Mouse (Mus musculus): ENCODE data around the gene Cav2. TPM values are rescaled to one million over a fixed set of nuclear protein-coding genes. Genes with fewer than 3 reads are reported as not detected.
A peak's percentile ranks its signal among the peaks of the same experiment; 100 is the strongest.

Cav2 gene
- polyA plus RNA-seq (2015; fragmentation: Nextera tagmentation; extraction: Ambion mirVana), result 21.5 and 23.2 TPM in 2 replicates

GRCm38 (mm10) chr6:17280939-17281756, at the start of gene Cav2:
Gene Cav2 (plus strand): TSS chr6:17281185.
- Histone ChIP-seq H3K9me3 (no peaks in the 10 kb centered on the region), H3K4me2 (replicated peaks) (peak within 1 kb of the TSS; percentile 92), H3K27ac (peak within 1 kb of the TSS; percentile 65), H3K27me3 (replicated peaks) (no peaks in the 10 kb centered on the region), H3K4me3 (replicated peaks) (peak within 1 kb of the TSS; percentile 53), H3K4me1 (replicated peaks) (0 out of 2 replicates have a peak, but pooled peaks cover 5% of the 10 kb centered on the region), H3K9ac (peak within 1 kb of the TSS; percentile 56), H3K36me3 (no peaks in the 10 kb centered on the region)
- WGBS, result 1% methylated on average over 40 of the region's 40 CpGs
- peak; percentile 98 for ATAC-seq

- no peak overlapping the region for H3K4me2 ChIP-seq (replicated peaks)
- ATAC-seq, result no peak
- H3K9me3 ChIP-seq, result no peaks in the 10 kb centered on the region
- H3K9ac ChIP-seq, result no peak overlapping the region
- H3K36me3 ChIP-seq, result no peaks in the 10 kb centered on the region
- H3K4me1 ChIP-seq (replicated peaks), result no peaks in the 10 kb centered on the region
- 86% methylated on average over 1 of the region's 1 CpGs for WGBS
- no peak overlapping the region for H3K4me3 ChIP-seq (replicated peaks)
- no peak overlapping the region for H3K27ac ChIP-seq
- no peaks in the 10 kb centered on the region for H3K27me3 ChIP-seq (replicated peaks)
These were observed 41.3 kb upstream of the Cav2 start for GRCm38 (mm10) chr6:17239693-17240092.

- Histone ChIP-seq H3K27me3 (replicated peaks) (no peaks in the 10 kb centered on the region), H3K9me3 (no peaks in the 10 kb centered on the region), H3K4me1 (replicated peaks) (no peaks in the 10 kb centered on the region), H3K4me2 (replicated peaks) (no peak overlapping the region), H3K36me3 (no peaks in the 10 kb centered on the region), H3K9ac (no peak overlapping the region), H3K27ac (no peak overlapping the region), H3K4me3 (replicated peaks) (no peak overlapping the region)
- no peak for ATAC-seq
- 94% methylated on average over 1 of the region's 1 CpGs for WGBS
These were observed 40.0 kb upstream of the Cav2 start for GRCm38 (mm10) chr6:17241013-17241412.

- Histone ChIP-seq H3K9me3 (no peaks in the 10 kb centered on the region), H3K4me2 (replicated peaks) (no peak overlapping the region), H3K4me3 (replicated peaks) (no peak overlapping the region), H3K4me1 (replicated peaks) (no peaks in the 10 kb centered on the region), H3K36me3 (no peaks in the 10 kb centered on the region), H3K9ac (no peak overlapping the region), H3K27ac (no peak overlapping the region), H3K27me3 (replicated peaks) (no peaks in the 10 kb centered on the region)
- no peak for ATAC-seq
- WGBS, result 92% methylated on average over 2 of the region's 2 CpGs
These were observed 34.0 kb upstream of the Cav2 start for GRCm38 (mm10) chr6:17246959-17247358.

- H3K9me3 ChIP-seq, result no peaks in the 10 kb centered on the region
- WGBS, result 92% methylated on average over 3 of the region's 3 CpGs
- H3K9ac ChIP-seq, result no peak overlapping the region
- no peak overlapping the region for H3K4me3 ChIP-seq (replicated peaks)
- H3K27ac ChIP-seq, result no peak overlapping the region
- no peaks in the 10 kb centered on the region for H3K36me3 ChIP-seq
- H3K4me2 ChIP-seq (replicated peaks), result no peak overlapping the region
- no peak for ATAC-seq
- no peaks in the 10 kb centered on the region for H3K27me3 ChIP-seq (replicated peaks)
- no peaks in the 10 kb centered on the region for H3K4me1 ChIP-seq (replicated peaks)
These were observed 33.3 kb upstream of the Cav2 start for GRCm38 (mm10) chr6:17247673-17248072.

GRCm38 (mm10) chr6:17248241-17248640, 32.7 kb upstream of the Cav2 start:
- Histone ChIP-seq H3K9me3 (no peaks in the 10 kb centered on the region), H3K9ac (no peak overlapping the region), H3K27ac (no peak overlapping the region), H3K27me3 (replicated peaks) (no peaks in the 10 kb centered on the region), H3K4me3 (replicated peaks) (no peak overlapping the region), H3K36me3 (no peaks in the 10 kb centered on the region), H3K4me1 (replicated peaks) (no peaks in the 10 kb centered on the region), H3K4me2 (replicated peaks) (no peak overlapping the region)
- 57% methylated on average over 1 of the region's 1 CpGs for WGBS
- ATAC-seq, result no peak

GRCm38 (mm10) chr6:17251958-17252357, 29.0 kb upstream of the Cav2 start:
- no peak for ATAC-seq
- no peaks in the 10 kb centered on the region for H3K36me3 ChIP-seq
- WGBS, result 56% methylated on average over 1 of the region's 1 CpGs

GRCm38 (mm10) chr6:17258142-17258541, 22.8 kb upstream of the Cav2 start:
- no peak overlapping the region for H3K4me2 ChIP-seq (replicated peaks)
- 71% methylated on average over 1 of the region's 1 CpGs for WGBS
- H3K4me3 ChIP-seq (replicated peaks), result no peak overlapping the region
- no peaks in the 10 kb centered on the region for H3K9me3 ChIP-seq
- no peaks in the 10 kb centered on the region for H3K4me1 ChIP-seq (replicated peaks)
- no peaks in the 10 kb centered on the region for H3K27me3 ChIP-seq (replicated peaks)
- no peak overlapping the region for H3K27ac ChIP-seq
- H3K36me3 ChIP-seq, result no peaks in the 10 kb centered on the region
- no peak for ATAC-seq
- H3K9ac ChIP-seq, result no peak overlapping the region

More at GRCm38 (mm10) chr6:17251958-17252357, 29.0 kb upstream of the Cav2 start:
- no peaks in the 10 kb centered on the region for H3K9me3 ChIP-seq
- H3K4me1 ChIP-seq (replicated peaks), result no peaks in the 10 kb centered on the region
- H3K9ac ChIP-seq, result no peak overlapping the region
- H3K4me3 ChIP-seq (replicated peaks), result no peak overlapping the region
- H3K27me3 ChIP-seq (replicated peaks), result no peaks in the 10 kb centered on the region
- no peak overlapping the region for H3K4me2 ChIP-seq (replicated peaks)
- H3K27ac ChIP-seq, result no peak overlapping the region

GRCm38 (mm10) chr6:17258911-17259310, 22.1 kb upstream of the Cav2 start:
- H3K4me2 ChIP-seq (replicated peaks), result no peak overlapping the region
- no peaks in the 10 kb centered on the region for H3K27me3 ChIP-seq (replicated peaks)
- H3K9me3 ChIP-seq, result no peaks in the 10 kb centered on the region
- H3K4me1 ChIP-seq (replicated peaks), result no peaks in the 10 kb centered on the region
- no peak for ATAC-seq
- no peak overlapping the region for H3K27ac ChIP-seq
- H3K4me3 ChIP-seq (replicated peaks), result no peak overlapping the region
- no peaks in the 10 kb centered on the region for H3K36me3 ChIP-seq
- H3K9ac ChIP-seq, result no peak overlapping the region
- 90% methylated on average over 1 of the region's 1 CpGs for WGBS

- Histone ChIP-seq H3K9me3 (no peaks in the 10 kb centered on the region), H3K9ac (no peak overlapping the region), H3K4me1 (replicated peaks) (peaks cover 3% of the 10 kb centered on the region; the same call in 1 of the 2 replicates), H3K27ac (no peak overlapping the region), H3K4me3 (replicated peaks) (no peak overlapping the region), H3K36me3 (no peaks in the 10 kb centered on the region), H3K4me2 (replicated peaks) (no peak overlapping the region), H3K27me3 (replicated peaks) (no peaks in the 10 kb centered on the region)
- no peak for ATAC-seq
- 47% methylated on average over 2 of the region's 2 CpGs for WGBS
These were observed 18.2 kb upstream of the Cav2 start for GRCm38 (mm10) chr6:17262786-17263185.

- H3K27me3 ChIP-seq (replicated peaks), result no peaks in the 10 kb centered on the region
These were observed 15.9 kb upstream of the Cav2 start for GRCm38 (mm10) chr6:17265043-17265442.

GRCm38 (mm10) chr6:17266466-17266865, 14.5 kb upstream of the Cav2 start:
- Histone ChIP-seq H3K9me3 (no peaks in the 10 kb centered on the region), H3K27me3 (replicated peaks) (no peaks in the 10 kb centered on the region), H3K4me3 (replicated peaks) (no peak overlapping the region), H3K36me3 (no peaks in the 10 kb centered on the region), H3K4me2 (replicated peaks) (no peak overlapping the region), H3K4me1 (replicated peaks) (peaks cover 3% of the 10 kb centered on the region; the same call in 1 of the 2 replicates), H3K27ac (peak overlapping the region; percentile 48; the same call in 1 of the 2 replicates), H3K9ac (no peak overlapping the region)
- WGBS, result 52% methylated on average over 3 of the region's 3 CpGs
- ATAC-seq, result no peak

More at GRCm38 (mm10) chr6:17265043-17265442, 15.9 kb upstream of the Cav2 start:
- Histone ChIP-seq H3K4me3 (replicated peaks) (no peak overlapping the region), H3K9me3 (no peaks in the 10 kb centered on the region), H3K36me3 (no peaks in the 10 kb centered on the region), H3K27ac (no peak overlapping the region), H3K4me2 (replicated peaks) (no peak overlapping the region), H3K9ac (no peak overlapping the region), H3K4me1 (replicated peaks) (peaks cover 3% of the 10 kb centered on the region; the same call in 1 of the 2 replicates)
- 63% methylated on average over 4 of the region's 4 CpGs for WGBS
- ATAC-seq, result no peak

GRCm38 (mm10) chr6:17278366-17278765, 2.6 kb upstream of the Cav2 start:
- Histone ChIP-seq H3K4me2 (replicated peaks) (no peak overlapping the region), H3K9me3 (no peaks in the 10 kb centered on the region), H3K4me1 (replicated peaks) (0 out of 2 replicates have a peak, but pooled peaks cover 5% of the 10 kb centered on the region), H3K9ac (no peak overlapping the region), H3K36me3 (no peaks in the 10 kb centered on the region), H3K27ac (no peak overlapping the region), H3K27me3 (replicated peaks) (no peaks in the 10 kb centered on the region), H3K4me3 (replicated peaks) (no peak overlapping the region)
- WGBS, result 93% methylated on average over 3 of the region's 3 CpGs
- ATAC-seq, result no peak

Measured in intestine, embryonic 15.5 days (tissue).